Mouse (Mus musculus) testis, postnatal 14 days (tissue): ENCODE data around the gene Homer3.

Experiments used
- DNase-seq: peaks from one replicate; pipeline ENCODE4 v3.0.0; 2021; ENCODE audit warnings: low spot score

Gene Homer3

DNA sequence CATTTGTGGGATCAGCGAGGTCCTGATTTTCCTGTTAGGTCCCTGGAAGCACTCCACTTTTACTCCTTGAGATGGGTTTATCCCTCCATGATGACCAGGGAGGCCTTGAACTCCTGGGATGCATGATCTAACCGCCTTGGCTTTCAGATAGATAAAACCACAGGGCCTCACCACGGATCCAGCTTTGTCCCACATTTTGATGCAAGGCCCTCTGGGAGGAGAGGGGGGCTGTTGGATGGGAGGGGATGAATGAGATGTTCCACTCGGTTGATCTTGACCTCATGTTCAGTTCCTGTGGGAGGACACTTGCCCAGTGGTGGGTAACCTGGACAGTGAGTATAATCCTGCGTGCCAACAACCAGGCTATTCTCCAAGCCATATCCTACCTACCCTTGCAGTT lies 1.8 kb downstream of the Homer3 start:
- DNase-seq, result no peak

DNA sequence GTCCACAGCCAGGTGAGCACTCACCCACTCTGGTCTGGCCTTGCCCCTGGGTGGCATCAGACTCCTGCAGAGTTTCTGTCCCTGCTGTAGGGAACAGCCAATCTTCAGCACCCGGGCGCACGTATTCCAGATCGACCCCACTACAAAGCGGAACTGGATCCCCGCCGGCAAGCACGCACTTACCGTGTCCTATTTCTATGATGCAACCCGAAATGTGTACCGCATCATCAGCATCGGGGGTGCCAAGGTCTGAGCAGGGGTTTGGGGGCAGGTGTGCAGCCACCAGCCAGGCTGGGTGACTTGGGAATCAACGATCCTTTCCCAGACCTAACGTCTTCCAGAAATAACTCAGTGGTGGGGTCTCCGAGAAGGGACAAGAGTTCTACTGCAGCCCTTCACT lies 2.7 kb downstream of the Homer3 start:
- no peak for DNase-seq

DNA sequence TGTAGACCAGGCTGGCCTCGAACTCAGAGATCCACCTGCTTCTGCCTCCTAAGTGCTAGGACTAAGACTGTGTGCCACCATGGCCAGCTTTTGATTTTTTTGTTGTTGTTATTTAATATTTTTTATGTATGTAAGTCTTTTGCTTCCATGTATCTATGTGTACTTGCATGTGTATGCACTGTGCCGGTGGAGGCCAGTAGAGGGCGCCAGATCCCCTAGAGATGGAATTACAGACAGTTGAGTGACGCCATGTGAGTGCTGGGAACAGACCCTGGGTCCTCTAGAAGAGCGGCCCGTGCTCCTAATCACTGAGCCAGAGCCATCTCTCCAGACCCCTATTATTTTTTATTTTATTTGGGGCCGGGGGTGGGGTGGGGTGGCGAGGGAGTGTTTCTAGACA lies 4.1 kb downstream of the Homer3 start:
- peak; percentile 57 for DNase-seq

DNA sequence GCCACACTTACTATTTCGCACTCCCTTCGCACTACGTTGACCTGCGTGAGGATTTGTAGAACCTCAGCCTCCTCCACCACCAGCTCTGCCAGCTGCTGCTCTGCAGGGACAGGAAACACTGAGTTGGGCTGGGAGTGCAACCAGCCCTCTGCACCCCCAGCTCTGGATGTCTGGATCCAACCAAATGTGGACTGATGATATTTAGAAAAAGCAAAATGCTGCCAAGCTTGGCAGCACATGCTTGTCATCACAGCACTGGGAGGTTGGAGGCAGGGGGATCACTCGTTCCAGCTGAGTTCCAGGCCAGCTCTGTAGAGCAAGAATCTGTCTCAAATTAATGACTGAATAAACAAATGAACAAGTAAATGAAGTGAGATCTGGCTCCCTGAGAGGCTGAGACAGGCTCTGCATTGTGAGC lies 11.4 kb downstream of the Homer3 start:
- no peak for DNase-seq

DNA sequence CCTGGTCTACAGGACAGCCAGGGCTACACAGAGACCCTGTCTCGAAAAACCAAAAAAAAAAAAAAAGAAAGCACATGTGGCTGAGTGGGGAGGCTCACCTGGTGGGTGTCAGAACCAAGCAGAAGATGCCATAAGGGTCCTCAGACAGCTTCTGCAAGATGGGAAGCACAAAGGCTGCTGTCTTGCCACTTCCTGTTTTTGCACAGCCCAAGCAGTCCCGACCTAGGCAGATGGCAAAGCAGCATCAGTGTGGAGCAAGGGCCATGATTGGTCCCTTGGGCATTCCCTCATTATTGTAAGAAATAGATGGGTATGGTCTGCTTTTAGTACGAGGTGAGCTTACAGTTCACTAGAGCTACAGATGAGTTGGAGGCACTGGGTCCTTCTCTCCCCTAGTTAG lies 18.3 kb downstream of the Homer3 start:
- no peak for DNase-seq

DNA sequence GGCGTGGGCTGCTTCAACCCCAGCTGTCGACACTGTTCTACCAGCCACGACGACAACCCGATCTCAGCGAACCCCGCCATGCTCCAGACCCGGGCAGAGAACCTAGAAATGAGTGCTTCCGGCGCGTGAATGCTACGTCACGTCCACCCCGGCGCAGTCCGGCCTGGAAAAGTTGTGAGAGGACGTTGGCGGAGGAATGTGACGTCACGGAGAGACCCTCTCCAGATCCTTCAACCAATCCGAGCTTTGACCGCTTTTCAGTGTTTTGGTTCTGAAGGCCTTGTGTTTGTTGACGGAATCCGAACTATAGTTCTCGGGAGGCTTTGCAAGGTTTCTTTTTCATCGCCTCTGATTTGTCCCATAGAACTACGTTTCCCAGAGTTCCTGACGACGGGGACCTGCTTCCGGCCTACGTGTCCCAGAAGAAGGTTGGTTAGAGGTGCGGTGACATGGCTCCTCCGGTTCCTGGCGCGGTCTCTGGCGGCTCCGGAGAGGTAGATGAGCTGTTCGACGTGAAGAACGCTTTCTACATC lies 19.8 kb downstream of the Homer3 start, which contains the start of the genes Ddx49 and Cope:
TSS of gene Ddx49 (minus strand) at position 132 of the 533 bp plus-strand sequence.
TSS of gene Cope (plus strand) at position 161 of the 533 bp plus-strand sequence.
- DNase-seq, result peak; percentile 93

DNA sequence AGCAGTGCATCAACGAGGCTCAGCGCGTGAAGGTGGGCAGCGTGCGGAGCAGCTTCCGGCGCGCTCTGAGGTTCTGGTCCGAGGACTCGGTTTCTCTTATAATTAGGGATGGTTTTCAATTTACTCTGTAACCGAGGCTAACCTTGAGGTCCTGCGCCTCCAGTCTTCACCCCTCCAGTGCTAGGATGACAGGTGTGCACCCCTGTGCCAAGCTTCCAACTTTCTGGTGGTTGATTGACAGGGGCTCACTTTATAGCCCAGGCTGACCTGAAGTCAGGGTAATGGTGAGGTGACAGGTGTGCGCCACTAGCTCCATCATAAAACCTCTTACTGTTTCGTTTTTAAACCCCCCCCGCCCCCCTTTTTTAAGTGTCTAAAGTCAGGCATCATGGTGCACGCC lies 20.3 kb downstream of the Homer3 start:
- no peak for DNase-seq

DNA sequence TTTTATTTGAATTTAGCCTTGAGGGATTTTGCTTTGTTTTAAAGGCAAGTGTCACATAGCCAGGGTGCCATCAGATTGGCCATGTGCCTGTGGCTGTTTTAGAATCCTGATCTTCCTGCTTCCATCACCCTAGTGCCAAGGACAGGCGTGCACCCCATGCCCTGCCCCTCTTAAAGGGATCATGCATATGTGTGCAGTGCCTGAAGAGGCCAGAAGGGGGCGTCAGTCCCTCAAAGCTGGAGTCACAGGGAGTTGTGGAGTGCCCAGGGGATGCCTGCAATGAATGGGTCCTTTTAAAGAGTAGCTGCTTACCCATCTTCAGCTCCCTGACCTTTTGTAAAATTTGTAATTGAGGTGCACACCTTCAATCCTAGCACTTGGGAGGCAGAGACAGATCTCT lies 26.7 kb downstream of the Homer3 start:
- DNase-seq, result no peak

DNA sequence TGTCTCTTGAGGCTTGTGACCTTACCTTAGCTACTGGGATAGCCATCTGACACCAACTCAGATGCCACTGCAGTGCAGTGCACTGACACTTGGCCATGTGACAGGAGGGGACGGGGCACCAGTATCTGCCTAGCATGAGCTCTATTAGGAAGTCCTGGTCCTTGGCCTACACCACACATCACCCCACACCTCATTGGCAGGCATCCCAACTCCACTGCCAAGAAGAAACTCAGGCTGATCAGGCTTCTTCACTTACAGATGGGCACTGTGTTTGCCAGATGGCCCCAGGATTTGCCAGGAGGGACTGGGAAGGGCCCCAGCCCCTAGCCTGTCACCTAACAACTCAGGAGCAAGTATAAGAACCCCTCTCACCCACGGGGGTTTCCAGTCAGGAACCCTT lies 30.8 kb downstream of the Homer3 start:
- DNase-seq, result no peak

DNA sequence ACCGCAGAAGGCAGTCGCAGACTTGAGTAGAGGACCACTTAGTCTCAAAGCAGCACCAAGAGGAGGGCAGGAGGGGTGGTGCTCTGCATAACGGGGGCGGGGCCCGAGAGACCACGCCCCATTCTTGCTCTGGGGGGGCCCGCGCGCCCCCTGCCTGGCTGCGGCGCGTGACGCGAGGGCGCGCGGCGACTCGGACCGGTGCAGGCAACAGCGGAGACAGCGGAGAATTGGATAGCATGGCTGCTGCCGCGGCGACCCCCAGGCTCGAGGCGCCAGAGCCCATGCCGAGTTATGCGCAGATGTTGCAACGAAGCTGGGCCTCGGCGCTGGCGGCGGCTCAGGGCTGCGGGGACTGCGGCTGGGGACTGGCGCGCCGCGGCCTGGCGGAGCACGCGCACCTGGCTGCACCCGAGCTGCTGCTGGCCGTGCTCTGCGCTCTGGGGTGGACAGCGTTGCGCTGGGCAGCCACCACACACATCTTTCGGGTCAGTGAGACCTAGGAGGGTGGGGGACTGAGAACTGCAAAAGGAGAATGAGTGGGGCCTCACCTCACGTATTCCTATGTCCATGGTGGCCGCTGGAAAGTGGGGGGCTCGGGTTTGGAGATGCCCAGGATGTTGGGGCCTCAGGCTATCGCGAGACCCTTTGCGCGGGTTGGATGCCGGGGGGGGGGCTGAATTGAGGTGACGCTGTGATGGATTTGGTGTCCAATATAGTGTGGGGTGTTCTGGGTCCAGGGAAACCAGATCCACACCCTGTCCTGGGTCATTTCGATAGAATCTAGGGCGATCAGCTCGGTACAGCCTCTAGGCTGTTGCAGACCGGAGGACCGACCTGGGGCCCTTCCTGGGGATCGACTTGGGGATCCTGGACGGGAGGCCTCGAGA lies 33.2 kb downstream of the Homer3 start, which contains the start of gene Cers1:
TSS of gene Cers1 (plus strand) at position 152 of the 887 bp plus-strand sequence.
- DNase-seq, result peak; percentile 59

DNA sequence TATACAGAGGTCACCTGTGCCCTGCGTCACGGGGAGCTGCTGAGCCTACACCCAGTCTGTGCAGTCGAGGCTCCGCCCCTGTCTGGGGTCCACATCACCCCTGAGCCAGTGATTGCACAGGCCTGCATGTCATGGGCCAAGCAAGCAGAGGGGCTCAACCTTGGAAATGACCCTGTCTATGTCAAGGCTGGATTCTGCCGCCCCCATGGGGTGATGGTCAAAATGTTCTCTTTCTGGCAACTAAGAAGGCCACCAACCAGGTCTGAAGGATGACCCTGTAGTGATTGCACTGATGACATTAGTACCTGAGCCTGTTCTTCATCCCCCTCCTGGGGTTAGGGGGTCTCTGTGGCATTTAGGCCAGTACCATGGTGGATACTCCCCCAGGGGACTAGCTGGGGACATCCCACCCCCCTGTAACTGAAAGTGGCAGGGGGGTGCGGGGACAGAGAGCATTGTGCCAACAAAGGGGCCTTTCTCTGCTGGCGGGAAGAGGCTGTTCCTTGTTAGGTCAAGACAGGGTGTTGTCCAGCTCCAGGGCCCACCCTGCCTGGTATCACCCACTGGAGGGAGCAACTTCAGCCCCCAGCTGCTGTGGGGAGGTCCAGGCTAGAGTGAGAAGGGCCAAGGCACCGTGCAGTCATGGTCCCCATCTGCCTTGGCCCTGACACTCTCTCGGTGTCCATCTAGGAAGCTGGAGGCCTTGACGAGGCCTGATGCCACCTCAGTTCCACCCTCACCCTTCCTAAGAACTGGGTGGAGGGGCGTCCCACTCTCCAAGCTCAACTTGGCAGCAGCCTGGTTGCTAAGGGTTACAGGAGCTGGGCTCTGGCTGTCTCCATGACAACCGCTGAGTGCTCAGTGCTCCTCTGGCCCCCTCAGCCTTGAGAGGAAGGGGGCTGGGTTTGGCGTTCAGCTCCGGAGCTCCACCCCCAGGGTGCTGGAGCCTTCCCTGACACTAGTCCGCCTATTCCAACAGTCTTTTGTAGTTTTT lies 34.2 kb downstream of the Homer3 start:
- peak; percentile 70 for DNase-seq

DNA sequence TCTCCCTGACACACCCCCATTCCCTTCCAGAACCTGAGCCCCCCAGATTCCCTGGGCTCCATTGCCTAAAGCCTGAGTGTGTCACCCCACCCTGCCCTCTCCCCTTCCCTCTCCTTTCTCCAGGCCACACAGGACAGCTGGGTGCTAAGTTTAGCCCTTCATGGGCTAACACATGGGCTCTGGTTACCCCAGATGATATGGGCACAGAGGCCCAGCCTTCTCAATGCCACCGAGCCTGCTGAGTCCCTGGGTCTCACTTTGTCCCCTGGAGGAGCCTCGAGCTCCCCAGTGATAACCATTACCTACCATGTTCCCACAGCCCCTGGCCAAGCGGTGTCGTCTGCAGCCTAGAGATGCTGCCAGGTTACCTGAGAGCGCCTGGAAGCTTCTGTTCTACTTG lies 35.2 kb downstream of the Homer3 start:
- DNase-seq, result no peak

DNA sequence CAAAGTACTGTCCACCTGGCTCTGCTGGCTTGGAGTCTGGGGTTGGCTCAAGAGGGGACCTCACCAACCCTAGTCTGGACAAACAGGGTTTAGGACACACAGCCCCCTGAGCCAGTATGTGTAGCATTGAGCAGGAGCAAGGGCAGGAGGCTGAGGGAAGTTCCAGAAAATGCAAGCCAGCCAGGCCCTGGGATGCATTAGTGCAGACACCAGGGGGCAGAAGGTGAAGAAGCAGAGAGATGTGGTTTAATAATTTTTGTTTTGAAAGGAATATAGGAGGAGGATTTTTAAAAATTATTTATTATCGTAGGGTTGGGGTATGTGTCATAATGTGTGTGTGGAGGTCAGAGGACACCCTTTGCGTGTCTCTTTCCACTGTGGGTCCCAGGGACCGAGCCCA lies 41.1 kb downstream of the Homer3 start:
- DNase-seq, result no peak

DNA sequence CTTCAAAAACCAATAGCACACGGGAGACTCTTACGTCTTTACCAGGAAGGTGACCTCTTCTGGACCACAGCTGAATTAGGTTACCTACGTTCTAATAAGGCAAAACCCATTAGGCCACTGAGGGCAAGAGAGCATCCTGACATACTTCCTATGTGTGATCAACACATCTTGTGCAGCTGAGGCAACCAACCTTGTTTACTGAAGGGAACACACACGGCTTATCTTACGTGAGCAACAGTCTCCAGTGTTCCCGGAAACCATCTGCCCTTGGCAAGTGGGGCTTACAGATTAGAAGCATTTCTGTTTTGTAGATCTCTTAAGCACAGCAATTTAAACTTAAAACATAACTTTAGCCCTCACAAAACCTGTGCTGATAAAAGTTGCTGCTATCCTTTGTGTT lies 44.9 kb downstream of the Homer3 start:
- no peak for DNase-seq

DNA sequence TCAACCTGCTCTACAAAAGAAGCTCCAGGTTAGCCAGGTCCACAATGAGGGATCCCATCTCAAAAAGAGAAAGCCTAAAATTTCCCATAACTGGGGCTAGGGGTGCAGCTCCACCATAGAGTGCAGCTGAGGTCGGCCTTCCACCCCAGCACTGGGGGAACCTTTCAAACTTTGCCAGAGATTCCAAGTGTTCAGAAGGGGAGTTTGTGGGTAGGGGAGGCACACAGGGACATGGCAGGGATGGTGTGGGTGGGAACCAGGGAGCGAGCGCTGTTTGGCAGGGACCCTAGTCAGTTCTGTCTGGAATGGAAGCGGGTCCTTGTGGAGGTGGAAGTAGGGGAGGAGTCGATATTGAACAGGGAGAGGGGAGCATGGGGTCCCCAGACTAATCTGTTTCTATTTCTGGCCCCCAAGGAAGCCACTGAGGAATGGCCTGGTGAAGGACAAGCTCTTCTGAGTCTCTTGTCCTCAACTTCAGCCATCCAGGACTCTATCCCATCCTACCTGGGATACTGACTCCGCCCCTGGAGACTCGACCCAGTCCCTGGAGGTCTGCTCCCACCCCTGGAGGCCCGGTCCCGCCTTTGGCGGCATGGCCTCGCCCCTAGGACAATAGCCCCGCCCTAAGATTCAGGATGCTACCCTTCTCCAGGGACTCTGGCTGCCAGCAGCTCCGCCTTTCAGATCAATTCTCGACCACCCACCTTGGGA lies 46.7 kb downstream of the Homer3 start, which contains the start of gene Gdf1:
TSS of gene Gdf1 (plus strand) at position 694 of the 711 bp plus-strand sequence.
- DNase-seq, result peak; percentile 45

DNA sequence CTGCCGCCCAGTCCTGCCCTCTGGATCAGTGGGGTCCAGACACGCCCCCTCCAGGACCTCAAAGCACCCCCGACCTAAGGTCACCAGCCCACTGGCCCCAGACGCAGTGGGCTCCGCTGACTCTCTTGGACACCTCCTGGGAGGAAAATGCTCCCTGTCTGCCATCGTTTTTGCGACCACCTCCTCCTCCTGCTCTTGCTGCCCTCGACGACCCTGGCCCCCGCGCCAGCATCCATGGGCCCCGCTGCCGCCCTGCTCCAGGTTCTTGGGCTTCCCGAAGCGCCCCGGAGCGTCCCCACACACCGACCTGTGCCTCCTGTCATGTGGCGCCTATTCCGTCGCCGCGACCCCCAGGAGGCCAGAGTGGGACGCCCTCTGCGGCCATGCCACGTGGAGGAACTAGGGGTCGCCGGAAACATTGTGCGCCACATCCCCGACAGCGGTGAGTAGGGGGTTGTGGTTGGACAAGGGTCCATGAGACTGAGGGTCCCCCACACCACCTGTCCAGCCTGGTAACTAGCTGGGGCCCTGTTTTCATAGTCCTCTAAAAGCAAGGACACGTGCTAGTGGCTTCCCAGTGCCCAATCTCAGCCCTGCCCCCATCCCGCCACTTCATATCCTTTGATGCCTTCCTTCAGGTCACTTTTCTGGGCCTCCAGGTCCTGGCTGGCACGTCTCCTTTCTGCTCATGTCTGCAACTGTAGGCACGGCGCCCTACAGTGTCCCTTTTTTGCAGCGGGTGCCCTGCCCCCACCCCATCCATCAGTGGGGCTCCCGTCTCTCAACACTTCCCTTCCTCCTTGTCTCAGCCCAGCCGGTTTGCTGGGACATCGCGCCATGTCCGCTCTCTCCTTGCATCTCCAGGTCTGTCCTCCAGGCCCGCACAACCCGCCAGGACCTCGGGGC lies 47.5 kb downstream of the Homer3 start:
- DNase-seq, result no peak

DNA sequence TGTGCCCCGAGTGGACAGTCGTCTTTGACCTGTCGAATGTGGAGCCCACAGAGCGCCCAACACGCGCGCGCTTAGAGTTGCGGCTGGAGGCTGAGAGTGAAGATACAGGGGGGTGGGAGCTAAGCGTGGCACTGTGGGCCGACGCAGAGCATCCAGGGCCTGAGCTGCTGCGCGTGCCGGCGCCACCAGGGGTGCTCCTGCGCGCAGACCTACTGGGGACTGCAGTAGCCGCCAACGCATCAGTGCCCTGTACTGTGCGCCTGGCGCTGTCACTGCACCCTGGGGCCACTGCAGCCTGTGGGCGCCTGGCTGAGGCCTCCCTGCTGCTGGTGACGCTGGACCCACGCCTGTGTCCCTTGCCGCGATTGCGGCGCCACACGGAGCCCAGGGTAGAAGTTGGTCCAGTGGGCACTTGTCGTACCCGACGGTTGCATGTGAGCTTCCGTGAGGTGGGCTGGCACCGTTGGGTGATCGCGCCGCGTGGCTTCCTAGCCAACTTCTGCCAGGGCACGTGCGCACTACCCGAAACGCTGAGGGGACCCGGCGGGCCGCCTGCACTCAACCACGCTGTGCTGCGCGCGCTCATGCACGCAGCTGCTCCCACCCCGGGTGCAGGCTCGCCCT lies 48.2 kb downstream of the Homer3 start:
- DNase-seq, result peak; percentile 55

DNA sequence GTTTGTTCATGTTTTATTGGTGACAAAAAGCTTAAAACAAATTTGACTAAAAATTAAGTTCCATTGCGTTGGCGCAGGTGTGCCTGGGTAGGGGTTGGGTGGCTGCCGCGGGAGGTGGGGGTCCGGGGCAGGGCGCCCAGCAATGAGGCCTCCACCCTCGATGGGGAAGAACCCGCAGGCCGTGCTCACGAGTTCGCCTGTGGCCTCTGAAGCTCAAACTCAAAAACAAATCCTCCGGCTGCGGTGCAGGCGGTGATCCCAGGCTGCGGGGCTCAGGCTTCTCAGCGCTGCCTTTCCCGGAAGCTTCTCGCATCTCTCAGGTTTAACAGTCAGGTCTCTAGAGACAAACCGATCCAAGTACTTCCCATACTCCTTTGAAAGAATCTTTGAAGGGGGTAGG lies 48.9 kb downstream of the Homer3 start:
- no peak for DNase-seq

DNA sequence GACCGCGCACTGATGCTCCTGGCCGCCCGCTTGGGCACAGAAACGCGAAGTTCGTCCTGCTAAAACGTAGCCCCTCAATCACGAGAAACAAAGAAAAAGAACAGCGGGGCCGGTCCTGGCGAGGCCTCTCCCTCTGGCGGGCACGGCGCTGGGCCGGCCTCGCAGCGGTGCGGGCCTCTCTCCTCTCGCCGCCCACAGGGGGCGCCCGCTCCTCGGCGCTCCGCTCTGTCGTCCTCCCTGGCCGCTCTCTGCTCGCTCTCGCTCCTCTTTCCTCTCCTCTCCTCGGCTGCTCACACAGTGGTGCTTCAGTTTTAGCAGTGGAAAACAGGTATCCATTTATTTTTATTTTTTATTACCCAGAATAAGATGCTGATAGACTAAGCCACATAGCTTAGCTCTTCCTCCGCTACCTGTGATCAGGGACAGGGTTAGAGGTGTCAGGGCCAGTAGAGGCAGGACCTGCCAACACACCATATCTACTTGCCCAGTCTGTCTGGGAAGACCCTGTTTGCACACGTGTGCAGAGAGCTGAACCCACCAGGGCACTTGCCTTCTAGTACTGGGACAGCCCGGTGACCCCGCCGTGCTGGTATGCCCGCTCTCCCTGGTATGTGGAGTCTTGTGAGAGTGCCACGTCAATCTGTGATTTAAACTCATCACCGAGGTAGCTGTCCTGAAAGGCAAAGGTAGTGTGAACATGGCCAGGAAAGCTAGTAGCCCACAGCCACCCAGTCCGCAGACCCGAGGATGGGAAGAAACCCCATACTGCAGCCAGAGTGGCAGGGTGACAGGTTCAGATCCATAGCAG lies 49.6 kb downstream of the Homer3 start:
- DNase-seq, result peak; percentile 58
